Mouse (Mus musculus) erythroblast, embryonic 14.5 days (primary cell): ENCODE measurements around the gene Mrps27.

Experiments
- GATA1 ChIP-seq: IDR thresholded peaks from 2 replicates; pipeline ENCODE4 v1.6.1; 2012; ENCODE audit warnings: low read length, inconsistent platforms, mixed read lengths
- TAL1 ChIP-seq: IDR thresholded peaks from 3 replicates; pipeline ENCODE4 v1.6.1; 2012; ENCODE audit warnings: low read length, inconsistent platforms, mixed read lengths

GRCm38 (mm10) chr13:99411761-99412160 is 67.2 kb downstream of the Mrps27 start:
- TF ChIP-seq GATA1 (no peak), TAL1 (no peak)
